Mouse (Mus musculus) heart, postnatal 14 days (tissue): Measurements from ENCODE around the gene Ddx5. TPM values are rescaled to one million over a fixed set of nuclear protein-coding genes. Genes with fewer than 3 reads are reported as not detected.

Source experiments
- DNase-seq, 2 experiments: peaks; one replicate each; pipeline ENCODE4 v3.0.0; 2021 to 2022
- intact Hi-C: fragments of 180-260 bp; cut with DNase I; formaldehyde crosslinking; loops from one replicate; pipeline ENCODE4 v1.15.1; 2025
- microRNA-seq, 2 experiments: library from miRNA; unstranded; fragments of <30 nt; microRNA quantifications; one replicate each; pipeline ENCODE4 v1.2.0; 2021 to 2022
- total RNA-seq, 2 experiments: library from RNA; stranded (reverse); gene quantifications; 2 replicates each; pipeline ENCODE4 v1.2.3; 2021

Ddx5 gene
- total RNA-seq, 2 experiments from 2014 or later, result 425 to 428 TPM

DNA sequence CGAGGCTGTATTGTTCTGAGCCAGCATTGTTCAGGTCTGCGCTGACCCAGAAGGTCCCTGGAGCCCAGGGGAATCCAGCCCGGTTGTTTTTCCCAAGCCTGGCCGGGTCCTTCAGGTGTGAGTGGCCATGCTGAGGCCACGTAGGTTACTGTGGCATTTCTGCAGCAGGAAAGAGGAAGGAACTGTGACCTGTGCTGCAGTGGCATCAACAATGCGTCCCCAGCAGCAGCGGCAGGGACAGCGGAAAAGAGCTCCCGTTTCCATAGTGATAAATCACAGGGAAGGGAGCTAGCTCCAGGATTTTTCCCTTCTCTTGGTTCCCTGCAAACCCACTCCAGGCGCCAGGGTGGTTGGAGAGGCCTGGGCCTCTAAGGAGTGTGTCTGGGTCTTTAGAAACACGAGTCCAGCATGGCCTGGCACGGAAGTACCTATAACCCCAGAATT, 51.8 kb downstream of the Ddx5 start:
- intact Hi-C loops, result no loop called here
- DNase-seq, result peak; percentile 53 to 58

DNA sequence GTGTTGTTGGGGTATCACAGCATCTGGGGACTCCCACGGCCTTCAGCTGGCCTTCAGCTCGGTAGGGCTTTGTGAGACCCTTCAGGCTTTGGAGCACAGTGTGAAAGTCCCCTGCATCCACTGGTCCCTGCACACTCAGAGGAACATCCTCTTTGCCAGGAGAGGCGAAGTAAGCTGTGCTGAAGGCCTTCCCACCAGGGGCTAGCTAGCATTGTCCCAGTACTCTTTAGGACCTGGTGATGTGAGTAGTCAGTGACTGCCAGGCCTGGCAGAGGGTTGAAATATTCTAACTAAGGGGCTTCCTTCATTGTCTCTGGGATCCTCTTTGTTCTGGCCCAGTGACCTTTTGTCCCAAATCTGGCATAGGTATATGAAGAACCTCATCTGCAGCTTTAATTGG, 52.4 kb downstream of the Ddx5 start:
- intact Hi-C loops, result no loop called here
- peak in 1 of 2 experiments; percentile 14 for DNase-seq

DNA sequence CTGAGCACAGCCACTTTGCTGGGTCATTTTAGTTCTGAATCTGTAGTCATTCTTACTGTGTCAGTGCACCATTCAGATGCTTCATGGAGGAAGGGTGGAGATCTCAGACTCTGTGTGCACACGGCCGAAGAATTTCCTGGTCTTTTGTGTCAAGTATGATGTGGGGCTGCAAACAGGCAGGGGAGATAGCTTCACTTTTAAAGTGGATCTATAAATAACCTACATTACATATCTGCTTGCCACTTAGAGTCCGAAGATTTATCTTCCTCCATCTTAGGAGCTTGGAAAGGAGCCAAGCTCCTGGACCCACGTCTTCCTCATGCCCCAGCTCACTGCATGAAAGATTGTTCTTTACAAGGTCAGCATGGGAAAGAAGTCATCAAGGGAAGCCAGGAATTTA, 58.3 kb downstream of the Ddx5 start:
- intact Hi-C loops, result no loop called here
- DNase-seq, result no peak

Small RNA genes within 50 kb of the gene (microRNA-seq; reads per million reads assigned to microRNA genes)
- 0 to 0.36 reads per million in 2 experiments for gene Gm25994
- 19.6 to 21.0 reads per million in 2 experiments for gene Mir3064

Other genes starting within 250 kb of the Ddx5 start
- gene Tex2, start 175.8 kb downstream of the Ddx5 start, total RNA-seq, result 10 to 100 TPM; 38.2 to 39.2 TPM
- gene Pecam1, start 38.6 kb downstream of the Ddx5 start, total RNA-seq, result 100 to 1,000 TPM; 173 to 180 TPM
- gene Milr1, start 38.0 kb downstream of the Ddx5 start, total RNA-seq, result 1 to 10 TPM; 1.3 to 1.4 TPM
- gene Polg2, start 9.6 kb downstream of the Ddx5 start, total RNA-seq, result 1 to 10 TPM; 3.8 to 4.1 TPM
- 1 to 10 TPM; 8.2 to 8.3 TPM for gene Cep95, start 67 bp upstream of the Ddx5 start, total RNA-seq
- 10 to 100 TPM; 36.4 to 39.4 TPM for gene Smurf2, start 131.5 kb upstream of the Ddx5 start, total RNA-seq
- 100 to 1,000 TPM in 1 of 2 experiments, 10 to 100 TPM in 1; 84.2 to 103 TPM for gene Kpna2, start 210.4 kb upstream of the Ddx5 start, total RNA-seq
- 1 to 10 TPM; 1.8 to 2.7 TPM for gene 1810010H24Rik, start 236.5 kb upstream of the Ddx5 start, total RNA-seq